Mouse (Mus musculus) urinary bladder, adult 18-20 months (tissue): ENCODE measurements around the gene Olah.
"Not testable (repeated sequence)": the region's sequence is repeated elsewhere in the genome, so short reads cannot be mapped to it uniquely, and the experiment has no call there.

ENCODE experiments used
- DNase-seq, 2 experiments: peaks; one replicate each; pipeline ENCODE4 v3.0.0; 2022; ENCODE audit warnings: low spot score in 2 of 2, mixed read lengths in 2 of 2

Gene Olah

DNA sequence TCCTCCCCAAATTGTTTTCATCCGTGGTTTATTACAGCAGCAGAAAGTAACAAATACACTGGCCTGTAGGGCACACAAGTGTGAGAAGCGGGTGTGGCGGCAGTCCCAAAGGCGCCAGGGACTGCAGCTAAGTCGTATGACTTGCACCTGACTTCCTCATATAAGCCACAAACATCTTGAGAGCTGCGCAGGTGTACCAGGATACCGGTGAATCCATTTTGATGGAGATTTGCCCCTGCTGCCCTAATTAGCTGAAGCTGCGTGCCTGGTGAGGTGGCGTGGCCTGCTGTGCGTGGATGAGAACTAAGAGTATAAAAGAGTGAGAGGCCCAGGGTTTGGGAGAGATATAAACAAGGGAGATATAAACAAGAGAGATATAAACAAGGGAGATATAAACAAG, at the start of gene Olah:
Gene Olah (minus strand): TSS at position 101 of the 400 bp plus-strand sequence.
- DNase-seq, result not testable (repeated sequence)

DNA sequence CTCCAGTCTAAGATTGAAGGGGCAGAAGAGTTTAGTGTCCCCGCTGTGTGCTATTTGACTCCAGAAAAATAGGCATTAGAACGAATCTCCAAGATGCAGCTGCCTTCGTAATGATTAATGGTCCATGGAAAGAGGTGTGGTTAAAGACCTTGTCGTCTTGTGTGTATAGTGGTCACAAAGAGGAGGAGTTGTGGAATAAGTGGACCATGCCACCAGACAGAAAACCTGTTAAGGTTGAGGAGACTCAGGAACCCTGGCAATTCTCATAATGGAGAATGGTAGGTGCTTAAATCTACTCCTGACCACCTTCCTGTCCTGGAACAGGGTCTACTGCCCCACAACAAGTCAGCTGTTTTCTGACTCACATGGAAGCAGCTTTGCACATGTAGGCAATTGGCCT, 49.0 kb upstream of the Olah start:
- no peak for DNase-seq

GRCm38 (mm10) chr2:3444206-3444605, 47.2 kb upstream of the Olah start:
- DNase-seq, result no peak

GRCm38 (mm10) chr2:3437956-3438355, 40.9 kb upstream of the Olah start:
- no peak for DNase-seq

- DNase-seq, result no peak
Measured at GRCm38 (mm10) chr2:3435369-3436061, 38.5 kb upstream of the Olah start.

DNA sequence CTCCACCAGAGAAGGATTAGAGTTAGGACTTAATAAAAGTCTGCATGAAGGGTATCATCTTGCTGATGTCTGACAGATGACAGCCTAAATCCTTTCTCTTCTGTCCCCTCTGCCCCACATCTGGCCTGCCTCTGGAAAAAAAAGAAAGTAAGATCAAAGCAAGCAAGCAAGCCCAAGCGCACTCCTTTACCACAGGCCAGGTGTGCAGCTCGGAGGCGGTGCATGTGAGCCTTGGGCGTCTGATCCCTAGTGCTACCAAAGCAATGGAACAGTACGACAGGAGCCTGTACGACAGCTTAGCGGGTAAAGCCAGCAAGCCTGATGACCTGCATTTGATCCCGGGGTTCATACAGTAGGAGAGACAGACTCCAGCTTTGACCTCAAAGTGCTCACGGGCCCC, 33.9 kb upstream of the Olah start:
- no peak for DNase-seq

DNA sequence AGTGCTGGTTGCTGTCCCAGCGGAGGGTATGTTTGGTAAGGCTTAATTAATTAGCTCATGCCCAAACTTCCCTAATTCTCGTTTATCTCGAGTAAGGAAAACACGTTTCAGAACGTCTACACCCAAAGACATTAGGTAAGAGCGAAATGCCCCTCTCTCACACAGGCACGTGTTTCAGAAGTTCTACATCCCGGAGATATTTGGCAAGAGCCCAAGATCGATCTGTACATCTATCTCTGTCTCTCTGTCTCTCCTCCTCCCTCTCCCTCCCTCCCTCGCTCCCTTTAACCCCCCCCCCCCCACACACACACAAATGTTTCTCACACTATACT, 27.5 kb upstream of the Olah start:
- DNase-seq, result no peak

- peak; percentile 77 to 86 for DNase-seq
Measured at GRCm38 (mm10) chr2:3423841-3424578, 27.0 kb upstream of the Olah start, which contains the start of gene Dclre1c. TSS of gene Dclre1c (plus strand) at chr2:3424131.

- DNase-seq, result no peak
Measured at GRCm38 (mm10) chr2:3422548-3422947, 25.5 kb upstream of the Olah start, which contains the start of gene Meig1. TSS of gene Meig1 (minus strand) at chr2:3422648.

- DNase-seq, result no peak
Measured at GRCm38 (mm10) chr2:3420157-3420556, 23.1 kb upstream of the Olah start.

- DNase-seq, result peak; percentile 95 to 99
Measured at GRCm38 (mm10) chr2:3418883-3419431, 21.9 kb upstream of the Olah start.

GRCm38 (mm10) chr2:3415676-3416075, 18.7 kb upstream of the Olah start:
- DNase-seq, result no peak

DNA sequence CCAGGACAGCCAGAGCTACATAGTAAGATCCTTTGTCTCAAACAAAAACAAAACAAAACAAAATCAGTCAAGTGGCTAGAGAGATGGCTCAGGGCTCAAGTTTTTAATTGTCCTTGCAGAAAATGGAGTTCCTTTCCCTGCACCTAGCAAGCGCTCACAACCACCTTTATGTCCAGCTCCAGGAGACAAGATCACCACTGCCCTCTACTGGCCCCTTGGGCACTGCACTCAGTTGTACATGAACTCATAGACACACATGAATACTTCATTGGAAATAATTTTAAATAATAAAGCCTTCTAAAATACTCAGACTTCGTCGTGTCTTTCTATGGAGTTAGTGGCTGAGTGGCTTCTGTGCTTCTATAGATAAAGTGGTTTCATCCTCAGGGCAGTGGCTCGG, 17.2 kb upstream of the Olah start:
- DNase-seq, result peak in 1 of 2 experiments; percentile 24

- DNase-seq, result no peak
Measured at GRCm38 (mm10) chr2:3407756-3408155, 10.7 kb upstream of the Olah start.

- DNase-seq, result no peak
Measured at GRCm38 (mm10) chr2:3405981-3406380, 9.0 kb upstream of the Olah start.

DNA sequence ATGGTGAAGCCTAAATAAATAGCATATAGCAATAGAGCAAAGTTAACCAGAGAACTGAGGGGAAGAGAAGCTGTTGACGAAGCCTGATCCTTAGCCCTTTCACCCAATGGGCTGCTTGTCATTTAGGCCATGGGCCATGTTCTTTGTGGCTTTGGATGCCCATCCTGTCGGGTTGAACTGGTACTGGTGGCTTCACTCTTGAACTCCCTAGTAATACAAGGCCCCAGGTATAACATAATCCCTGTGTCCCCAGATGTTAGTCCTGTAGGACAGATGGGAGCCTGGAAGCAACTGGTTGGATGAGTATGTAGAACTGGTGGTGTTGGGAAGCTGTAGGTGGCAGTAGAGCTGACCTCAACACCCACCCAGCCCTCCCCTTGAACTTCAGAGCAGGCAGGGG, 5.1 kb downstream of the Olah start:
- no peak for DNase-seq

GRCm38 (mm10) chr2:3387105-3387860, 9.7 kb downstream of the Olah start:
- no peak for DNase-seq

- no peak for DNase-seq
Measured at GRCm38 (mm10) chr2:3365127-3365526, 31.9 kb downstream of the Olah start.

- DNase-seq, result no peak
Measured at GRCm38 (mm10) chr2:3361067-3361466, 35.9 kb downstream of the Olah start.

GRCm38 (mm10) chr2:3357887-3358286, 39.1 kb downstream of the Olah start:
- DNase-seq, result no peak

- no peak for DNase-seq
Measured at GRCm38 (mm10) chr2:3356311-3356710, 40.7 kb downstream of the Olah start.

DNA sequence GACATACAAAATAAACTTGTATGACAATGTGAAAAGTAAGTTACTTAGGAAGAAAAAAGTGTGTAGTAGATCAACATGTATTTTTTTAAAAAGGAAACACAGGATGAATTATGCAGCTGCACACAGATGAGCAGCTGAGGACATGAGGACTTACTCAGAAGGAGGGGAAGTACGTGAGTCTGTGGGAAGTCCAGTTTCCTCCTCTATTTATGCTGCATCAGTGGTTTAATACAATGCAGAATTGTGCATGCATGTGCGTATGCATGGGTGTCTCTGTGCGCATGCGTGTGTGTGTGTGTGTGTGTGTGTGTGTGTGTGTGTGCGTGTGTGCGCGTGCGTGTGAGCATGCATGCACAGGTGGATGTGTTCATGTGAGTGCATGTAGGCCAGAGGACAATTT, 41.2 kb downstream of the Olah start:
- no peak for DNase-seq
